Mouse (Mus musculus): ENCODE results near the gene Fam110a.

DNA sequence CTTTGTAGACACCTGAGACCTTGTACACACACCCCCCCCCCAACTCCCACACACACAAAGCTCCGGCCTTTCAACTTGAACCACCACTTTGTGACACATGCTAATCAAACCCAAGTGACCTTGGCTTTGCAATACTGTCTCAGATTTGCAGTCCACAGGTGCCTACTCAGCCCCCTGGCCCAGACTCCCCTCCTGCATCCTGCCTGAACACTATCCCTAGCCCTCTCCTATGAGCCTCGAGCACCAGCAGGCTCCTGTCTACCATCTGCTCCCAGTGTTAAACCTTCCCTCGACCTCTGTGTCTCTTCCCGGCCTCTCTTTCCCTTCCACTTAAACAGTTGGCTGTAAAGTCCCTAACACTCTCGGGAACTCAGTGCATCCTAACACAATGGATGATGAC, 11.4 kb upstream of the Fam110a start:
- no peak for TF ChIP-seq CTCF (IDR thresholded peaks at IDR 0.05; ENCODE audit: insufficient read depth, low read length)
- TF ChIP-seq POLR2A (IDR thresholded peaks at IDR 0.05; ENCODE audit: borderline replicate concordance, extremely low read depth, low read depth, low read length), result no peak

Measured in lung, adult 2 months (tissue).